Mouse (Mus musculus): Measurements from ENCODE around the gene Il1rl1. TPM values are rescaled to one million over a fixed set of nuclear protein-coding genes. Genes with fewer than 3 reads are reported as not detected.

The Il1rl1 gene
- 3.3 and 4.2 TPM in 2 replicates for polyA plus RNA-seq (2012; rRNA removed)

GRCm38 (mm10) chr1:40428910-40429675 lies at the start of gene Il1rl1:
Il1rl1 (plus strand) TSS chr1:40429570.

GRCm38 (mm10) chr1:40465477-40466430 lies 36.4 kb downstream of the Il1rl1 start, which contains the start of gene Il18r1:
Il18r1 (plus strand) TSS chr1:40465552.

Other genes starting within 250 kb of the Il1rl1 start
- 3.1 and 3.9 TPM in 2 replicates for gene Il1r1, start 204.5 kb upstream of the Il1rl1 start, polyA plus RNA-seq (2012; rRNA removed)
- gene Il1rl2, start 105.0 kb upstream of the Il1rl1 start, polyA plus RNA-seq (2012; rRNA removed): 0.83 and 0.93 TPM in 2 replicates
- 0.09 TPM in 2 replicates for gene Il18r1, start 36.0 kb downstream of the Il1rl1 start, polyA plus RNA-seq (2012; rRNA removed)
- 0.48 and 0.92 TPM in 2 replicates for gene Il18rap, start 85.8 kb downstream of the Il1rl1 start, polyA plus RNA-seq (2012; rRNA removed)
- gene Slc9a4, start 150.5 kb downstream of the Il1rl1 start, polyA plus RNA-seq (2012; rRNA removed): not detected in 2 replicates

Measured in liver, embryonic 14 days (tissue).